Mouse (Mus musculus) adrenal gland, adult 18-20 months (tissue): ENCODE data around the gene Olfr1369-ps1. TPM values are rescaled to one million over a fixed set of nuclear protein-coding genes. Genes with fewer than 3 reads are reported as not detected.
"Not testable (repeated sequence)": the region's sequence is repeated elsewhere in the genome, so short reads cannot be mapped to it uniquely, and the experiment has no call there.

Experiments
- DNase-seq, 2 experiments: peaks; one replicate each; pipeline ENCODE4 v3.0.0; 2021 to 2022; ENCODE audit warnings: low spot score in 2 of 2
- long read RNA-seq, 2 experiments: library from polyadenylated mRNA; stranded (forward); transcript quantifications; one replicate each; pipeline ENCODE4 v2.0.0; 2021
- total RNA-seq, 2 experiments: library from RNA; stranded (reverse); gene quantifications; 1 replicate in 1 of 2; 2 replicates in 1 of 2; pipeline ENCODE4 v1.2.3; 2021

Olfr1369-ps1 gene
- not detected for total RNA-seq
- long read RNA-seq, experiment 1, result 0 reads
- long read RNA-seq, experiment 2, partial matches to known transcripts, result 0 of 1 reads
- long read RNA-seq, experiment 2, other reads (novel, unspliced or antisense), result 1 of 1 reads

DNA sequence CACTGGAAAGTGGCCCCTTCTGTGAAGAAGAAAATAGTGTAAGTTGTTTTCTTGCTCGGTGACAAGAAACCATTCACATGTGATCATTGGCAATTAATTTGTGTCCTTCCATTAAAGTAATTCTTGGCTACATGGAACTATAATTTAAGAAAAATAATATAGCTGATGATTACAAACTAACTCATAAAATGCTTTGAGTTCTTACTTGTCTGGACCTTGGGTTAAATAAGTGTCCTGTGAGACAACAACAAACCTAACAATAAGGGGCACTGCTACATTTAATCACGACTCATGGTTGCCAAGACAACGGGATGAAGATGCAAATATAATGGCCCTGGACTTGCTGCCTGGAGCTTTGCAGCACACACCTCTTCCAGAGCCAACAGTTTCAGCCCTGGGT lies at the start of gene Olfr1369-ps1:
Olfr1369-ps1 (plus strand) TSS at position 301 of the 400 bp plus-strand sequence.
- DNase-seq, result not testable (repeated sequence)

GRCm38 (mm10) chr13:21066021-21066420 lies 45.3 kb upstream of the Olfr1369-ps1 start:
- DNase-seq, result no peak

GRCm38 (mm10) chr13:21074847-21075246 lies 36.4 kb upstream of the Olfr1369-ps1 start, which contains the start of gene Olfr1370:
Gene Olfr1370, minus strand, starts transcription at chr13:21074947.
- DNase-seq, result no peak

DNA sequence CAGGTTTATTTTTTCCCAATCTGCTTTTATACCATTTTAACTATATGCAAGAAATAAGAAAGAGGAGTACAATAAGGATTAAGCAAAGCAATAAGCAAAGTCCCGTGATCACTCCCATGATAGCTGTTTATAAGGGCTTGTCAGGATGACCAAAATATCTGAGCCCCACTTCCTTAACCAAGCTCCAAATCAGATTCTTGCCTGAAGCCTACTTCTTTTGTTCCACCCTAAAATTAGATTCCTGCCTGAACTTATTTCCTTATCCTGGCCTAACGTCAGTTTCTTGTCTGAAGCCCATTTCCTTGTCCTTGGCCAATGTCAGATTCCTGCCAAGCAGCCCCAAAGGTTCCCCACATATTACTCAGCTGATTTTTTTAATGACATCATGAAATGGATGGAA lies 28.6 kb upstream of the Olfr1369-ps1 start:
- no peak for DNase-seq

- DNase-seq, result no peak
Measured at GRCm38 (mm10) chr13:21109759-21110158, 1.5 kb upstream of the Olfr1369-ps1 start.

DNA sequence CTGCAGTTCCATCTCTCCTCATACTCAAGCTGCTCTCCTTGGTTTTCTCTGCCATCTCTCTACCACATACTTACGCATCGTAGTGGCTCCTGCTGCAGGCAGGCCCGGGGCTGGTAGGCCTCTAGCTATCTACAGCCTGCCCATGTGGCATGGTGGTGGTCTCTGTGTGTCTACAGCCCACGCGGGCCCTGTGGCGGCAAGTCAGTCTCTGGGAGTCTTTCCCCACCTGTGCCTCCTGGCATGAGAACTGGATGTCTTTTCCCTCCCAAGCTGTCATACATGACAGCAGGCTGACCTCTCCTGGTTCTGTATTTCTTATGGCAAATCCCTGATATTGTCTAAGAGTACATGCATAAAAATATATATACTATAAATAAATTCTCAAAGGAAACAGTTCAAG lies 842 bp upstream of the Olfr1369-ps1 start:
- DNase-seq, result no peak

DNA sequence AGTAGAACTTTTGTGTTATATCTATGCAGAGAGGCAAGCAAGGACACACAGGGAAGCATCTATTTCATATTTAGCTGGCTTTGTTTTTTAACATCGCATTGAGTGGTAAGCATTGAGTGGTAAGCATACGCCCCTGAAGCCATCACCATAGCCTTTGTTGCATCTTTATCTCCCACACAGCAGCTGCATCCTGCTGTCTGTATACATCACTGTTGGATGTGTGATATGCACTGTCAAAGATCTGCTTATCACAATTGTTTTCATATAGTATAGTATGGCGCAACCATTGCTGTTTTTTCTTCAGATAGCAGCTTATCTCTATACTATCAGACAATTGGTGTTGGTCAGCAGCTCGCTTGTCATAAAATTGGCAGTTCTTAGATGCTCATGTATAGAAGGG lies 2.8 kb downstream of the Olfr1369-ps1 start:
- DNase-seq, result no peak

- DNase-seq, result not testable (repeated sequence)
Measured at GRCm38 (mm10) chr13:21129339-21129738, 18.1 kb downstream of the Olfr1369-ps1 start, which contains the start of gene Olfr263. Gene Olfr263, plus strand, starts transcription at chr13:21129639.

DNA sequence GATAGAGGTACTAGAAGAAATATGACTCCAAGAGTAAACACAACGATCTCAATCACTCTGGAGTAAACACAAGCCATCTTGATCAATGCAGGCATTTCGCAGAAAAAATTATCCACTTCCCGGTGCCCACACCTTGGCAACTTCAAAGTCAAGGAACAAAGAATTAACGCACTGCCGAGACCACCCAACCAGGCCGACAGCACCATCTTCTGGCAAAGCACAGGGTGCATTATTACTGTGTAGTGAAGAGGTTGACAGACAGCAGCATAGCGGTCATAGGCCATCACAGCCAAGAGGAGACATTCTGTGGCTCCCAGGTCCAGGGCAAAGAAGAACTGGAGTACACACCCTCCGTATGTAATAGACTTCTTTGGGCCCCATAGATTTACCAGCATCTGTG lies 31.1 kb downstream of the Olfr1369-ps1 start:
- peak in 1 of 2 experiments; percentile 8 for DNase-seq

DNA sequence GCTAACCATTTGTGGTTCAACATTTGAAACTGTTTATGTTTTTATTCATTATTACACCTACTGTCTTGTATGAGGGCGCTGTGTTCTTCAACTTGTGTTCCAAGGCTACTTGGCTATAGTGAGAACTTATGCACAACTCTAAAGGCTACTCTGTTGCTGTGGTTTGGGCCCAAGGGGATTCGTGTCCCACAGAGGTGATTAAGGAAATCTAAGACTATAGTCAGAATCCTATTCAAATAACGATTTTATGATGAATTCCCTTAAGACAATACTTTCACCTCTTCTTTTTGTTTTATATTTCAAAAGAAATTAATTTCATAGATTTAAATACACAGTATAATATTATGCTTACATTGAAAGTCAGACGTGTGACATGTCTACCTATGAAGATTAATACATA lies 34.5 kb downstream of the Olfr1369-ps1 start, which contains the start of gene Olfr1368:
Olfr1368 (minus strand) TSS at position 101 of the 400 bp plus-strand sequence.
- DNase-seq, result no peak

- DNase-seq, result no peak
Measured at GRCm38 (mm10) chr13:21155888-21156287, 44.6 kb downstream of the Olfr1369-ps1 start.

- DNase-seq, result no peak
Measured at GRCm38 (mm10) chr13:21158071-21158470, 46.8 kb downstream of the Olfr1369-ps1 start.

- DNase-seq, result peak; percentile 90
Measured at GRCm38 (mm10) chr13:21158785-21159474, 47.6 kb downstream of the Olfr1369-ps1 start.

DNA sequence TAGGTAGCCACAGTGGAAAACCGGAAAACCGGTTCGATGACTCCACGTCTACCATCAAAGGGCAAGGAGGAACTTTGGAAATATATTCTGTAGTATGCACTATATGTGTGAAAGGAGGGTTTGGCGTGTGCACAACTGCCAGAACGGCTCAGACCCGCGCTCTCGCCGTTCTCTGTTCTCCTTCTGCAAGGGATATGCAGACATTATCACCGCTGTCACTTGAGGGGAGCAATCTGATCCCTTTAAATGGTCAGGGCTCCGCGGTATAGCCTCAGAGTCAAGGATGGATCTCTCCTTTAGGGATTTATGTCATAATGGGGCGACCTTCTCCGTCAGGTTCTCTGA lies 48.2 kb downstream of the Olfr1369-ps1 start:
- DNase-seq, result no peak

DNA sequence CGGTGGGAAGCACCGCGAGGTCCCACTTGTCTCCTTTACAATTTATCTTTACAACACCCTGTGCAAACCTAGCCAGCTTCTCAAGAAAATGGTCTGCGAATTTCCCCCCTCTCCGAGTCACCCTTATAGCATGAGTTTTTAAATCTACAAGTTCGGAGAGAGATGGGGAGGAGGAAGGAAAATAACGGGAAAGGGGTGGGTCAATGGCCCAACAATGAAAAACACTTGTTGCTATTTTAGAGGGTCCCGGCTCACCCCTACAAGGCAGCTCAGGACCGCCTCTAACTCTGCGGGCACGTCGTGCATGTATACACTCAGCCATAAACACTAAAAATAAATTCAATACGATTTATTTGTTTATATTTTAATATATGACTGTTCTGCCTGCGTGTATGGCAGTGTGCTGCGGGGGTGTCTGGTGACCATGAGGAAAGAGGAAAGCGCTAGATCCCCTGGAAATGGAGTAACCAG lies 48.8 kb downstream of the Olfr1369-ps1 start:
- no peak for DNase-seq

DNA sequence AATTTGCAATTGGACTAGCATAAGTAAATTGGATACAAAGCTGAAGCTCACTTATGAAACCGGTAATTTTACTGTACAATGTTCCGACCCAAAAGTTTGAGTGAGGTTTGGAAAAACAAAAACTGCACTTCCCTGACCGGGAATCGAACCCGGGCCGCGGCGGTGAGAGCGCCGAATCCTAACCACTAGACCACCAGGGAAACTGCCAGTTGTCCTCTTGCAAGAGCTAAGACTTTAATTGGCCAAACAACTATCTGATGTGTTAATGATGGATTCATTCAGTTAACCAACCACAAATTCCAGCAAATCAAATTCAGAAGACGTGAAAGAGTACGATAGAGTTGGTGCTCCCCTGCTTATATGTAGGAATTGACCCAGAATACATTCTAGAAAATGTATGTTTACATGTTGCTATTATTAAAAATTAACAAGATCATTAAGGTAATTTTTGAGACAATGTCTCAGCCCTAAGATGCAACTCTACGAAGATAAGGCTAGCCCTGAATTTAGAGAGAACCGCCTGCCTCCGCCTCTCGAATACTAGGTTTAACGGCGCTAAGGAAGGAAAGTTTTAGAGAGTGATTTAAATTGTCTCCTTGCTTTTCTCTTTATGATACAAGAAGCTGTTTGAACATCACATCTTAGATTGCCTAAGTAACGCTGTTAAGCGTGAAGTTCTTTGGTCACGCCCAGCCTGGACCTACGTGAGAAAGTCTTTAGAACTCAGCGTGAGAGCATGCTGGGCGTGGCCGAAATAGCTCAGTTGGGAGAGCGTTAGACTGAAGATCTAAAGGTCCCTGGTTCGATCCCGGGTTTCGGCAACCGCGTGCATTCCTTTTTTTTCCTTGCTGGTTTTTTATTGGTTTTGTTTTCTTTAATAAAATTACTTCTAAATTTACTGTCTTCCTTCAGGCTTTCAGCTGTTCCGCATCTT lies 49.6 kb downstream of the Olfr1369-ps1 start:
- peak; percentile 94 to 98 for DNase-seq

GRCm38 (mm10) chr13:21161591-21161990 lies 50.3 kb downstream of the Olfr1369-ps1 start:
- DNase-seq, result no peak

DNA sequence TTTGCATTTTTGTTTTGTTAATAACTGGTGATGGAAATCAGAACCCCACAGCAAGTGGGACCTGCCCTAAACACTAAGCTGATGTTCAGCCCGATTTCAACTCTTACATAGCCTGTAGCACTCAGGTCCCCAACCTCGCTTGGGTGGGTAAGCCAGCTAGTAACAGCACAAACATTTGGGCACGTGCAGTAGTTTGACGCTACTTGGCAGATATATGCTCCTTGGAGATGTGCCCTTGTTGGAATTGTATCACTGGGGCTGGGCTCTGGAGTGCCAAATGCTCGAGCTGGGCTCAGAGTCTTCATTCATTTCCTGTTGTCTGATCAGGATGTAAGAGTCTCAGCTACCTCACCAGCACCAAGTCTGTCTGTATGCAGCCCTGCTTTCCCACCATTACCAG lies 51.3 kb downstream of the Olfr1369-ps1 start:
- DNase-seq, result no peak

DNA sequence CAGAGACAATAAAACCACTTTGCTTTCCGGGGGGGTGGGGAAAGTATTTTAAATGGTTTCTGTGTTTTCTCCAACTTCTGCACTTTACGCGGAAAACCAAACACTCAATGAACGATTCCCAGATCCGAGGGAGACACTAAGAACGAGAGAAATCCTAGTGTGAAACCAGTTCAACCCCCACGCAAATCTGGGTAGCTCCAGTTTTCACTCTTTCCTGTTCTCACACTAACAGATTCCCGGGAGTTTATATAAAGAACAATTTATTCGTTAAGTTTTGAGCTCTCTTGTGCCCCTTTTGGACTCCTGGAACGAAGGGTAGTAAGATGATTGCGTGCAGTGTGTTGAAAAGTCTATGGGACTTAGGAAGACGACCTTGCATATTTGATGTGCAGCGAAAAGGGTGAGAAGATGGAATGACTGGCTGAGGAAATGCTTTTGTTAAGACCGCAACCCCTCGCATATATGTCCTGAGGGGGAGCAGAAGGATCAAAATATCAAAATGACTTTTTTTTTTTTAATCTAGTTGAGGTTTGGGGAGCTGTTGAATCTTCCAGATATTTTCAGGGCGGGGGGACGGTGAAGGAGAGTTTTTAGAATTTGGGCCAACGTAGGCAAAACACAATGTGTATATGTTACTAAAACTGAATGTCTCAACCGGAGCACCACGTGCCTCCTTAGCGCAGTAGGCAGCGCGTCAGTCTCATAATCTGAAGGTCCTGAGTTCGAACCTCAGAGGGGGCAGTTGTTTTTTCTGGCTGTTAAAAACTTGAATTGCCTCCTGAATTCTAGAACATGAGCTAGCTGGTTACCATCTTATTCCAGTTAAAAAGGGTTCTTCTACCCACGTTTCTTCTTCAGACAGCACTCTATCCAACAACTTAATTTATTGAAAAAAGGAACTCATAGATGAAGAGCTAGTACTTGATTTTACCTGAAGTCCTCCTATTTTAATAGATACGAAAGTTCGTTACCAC lies 55.9 kb downstream of the Olfr1369-ps1 start:
- peak; percentile 77 to 81 for DNase-seq

GRCm38 (mm10) chr13:21167910-21168300 lies 56.6 kb downstream of the Olfr1369-ps1 start:
- DNase-seq, result no peak
